Mouse (Mus musculus): ENCODE measurements around the gene Tpm1. TPM values are rescaled to one million over a fixed set of nuclear protein-coding genes. Genes with fewer than 3 reads are reported as not detected.

The Tpm1 gene
- polyA plus RNA-seq, 1 experiment from 2014 or later: 320 TPM

DNA sequence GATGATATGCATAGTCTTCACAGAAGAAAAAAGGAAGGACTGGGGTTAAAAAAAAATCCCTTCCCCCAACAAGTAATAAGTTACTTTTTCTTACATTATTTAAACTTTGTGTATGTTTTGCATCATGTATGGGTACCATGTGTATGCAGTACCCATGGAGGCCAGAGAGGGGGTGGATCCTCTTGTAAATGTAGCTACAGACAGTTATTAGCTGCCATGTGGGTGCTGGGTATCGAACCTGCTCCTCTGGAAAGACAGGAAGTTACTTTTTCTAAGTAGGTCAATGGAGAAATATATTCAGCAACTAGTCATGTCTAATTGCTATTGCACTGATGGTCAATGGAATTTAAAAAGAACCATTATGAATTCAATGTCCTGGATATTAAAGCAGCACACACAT, 70.7 kb downstream of the Tpm1 start:
- Histone ChIP-seq H3K9me3 (ENCODE audit: control insufficient read depth, low read length) (no peaks in the 10 kb centered on the region), H3K27me3 (ENCODE audit: control insufficient read depth, insufficient read depth, low read length) (no peaks in the 10 kb centered on the region), H3K9ac (ENCODE audit: low read length) (no peak overlapping the region), H3K27ac (ENCODE audit: low read depth, low read length) (no peak overlapping the region), H3K36me3 (ENCODE audit: control insufficient read depth, insufficient read depth, low read length) (no peaks in the 10 kb centered on the region), H3K4me3 (ENCODE audit: low read depth, low read length) (no peak overlapping the region), H3K4me2 (ENCODE audit: low read depth, low read length, severe bottlenecking) (no peak overlapping the region), H3K4me1 (replicated peaks; ENCODE audit: control insufficient read depth, insufficient read depth, low read length) (no peaks in the 10 kb centered on the region)
- DNase-seq (ENCODE audit: low spot score) (no peak), ATAC-seq (replicated peaks; ENCODE audit: low FRiP score) (no peak)
- WGBS: 91% methylated on average over 1 of the region's 1 CpGs

DNA sequence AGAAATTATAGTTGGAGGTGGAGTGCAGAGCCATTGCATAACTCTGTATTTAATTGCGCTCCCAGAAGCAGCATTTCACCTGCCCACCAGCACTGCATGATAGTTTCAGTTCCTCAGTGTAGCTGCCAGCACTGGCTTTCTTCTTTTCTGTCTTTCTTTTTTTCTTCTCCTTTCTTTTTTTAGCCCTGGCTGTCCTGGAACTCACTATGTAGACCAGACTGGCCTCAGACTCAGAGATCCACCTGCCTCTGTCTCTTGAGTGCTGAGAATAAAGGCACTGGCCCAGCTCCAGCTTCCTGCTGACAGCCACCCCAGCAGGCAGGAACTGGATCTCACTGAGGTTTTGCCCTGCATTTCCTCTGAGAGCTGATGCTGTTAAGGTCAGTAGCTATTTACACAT, 71.2 kb downstream of the Tpm1 start:
- no peak overlapping the region for H3K4me2 ChIP-seq (ENCODE audit: low read depth, low read length, severe bottlenecking)
- DNase-seq (ENCODE audit: low spot score) (no peak), ATAC-seq (replicated peaks; ENCODE audit: low FRiP score) (no peak)
- H3K27me3 ChIP-seq (ENCODE audit: control insufficient read depth, insufficient read depth, low read length): no peaks in the 10 kb centered on the region
- no peak overlapping the region for H3K9ac ChIP-seq (ENCODE audit: low read length)
- no peaks in the 10 kb centered on the region for H3K4me1 ChIP-seq (replicated peaks; ENCODE audit: control insufficient read depth, insufficient read depth, low read length)
- no peaks in the 10 kb centered on the region for H3K36me3 ChIP-seq (ENCODE audit: control insufficient read depth, insufficient read depth, low read length)
- H3K4me3 ChIP-seq (ENCODE audit: low read depth, low read length): no peak overlapping the region
- H3K27ac ChIP-seq (ENCODE audit: low read depth, low read length): no peak overlapping the region
- 92% methylated on average over 1 of the region's 1 CpGs for WGBS
- H3K9me3 ChIP-seq (ENCODE audit: control insufficient read depth, low read length): no peaks in the 10 kb centered on the region

DNA sequence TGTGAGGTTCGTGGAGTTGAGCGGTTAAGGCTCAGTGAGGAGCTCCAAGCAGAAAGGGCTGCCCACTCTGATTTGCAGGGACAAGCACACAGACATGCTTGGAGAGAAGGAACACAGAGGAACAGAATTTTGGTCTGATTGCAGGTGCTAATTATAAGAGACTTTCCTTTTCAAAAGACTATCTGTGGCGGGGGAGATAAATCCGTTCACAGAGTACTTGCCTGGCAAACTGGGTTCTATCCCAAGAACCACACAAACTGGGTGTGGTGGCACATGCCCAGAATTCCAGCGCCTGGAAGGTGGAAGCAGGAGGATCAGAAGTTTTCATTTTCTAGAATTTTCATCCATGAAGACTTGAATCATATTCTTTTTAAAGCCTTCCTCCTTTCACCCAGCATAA, 72.1 kb downstream of the Tpm1 start:
- no peaks in the 10 kb centered on the region for H3K9me3 ChIP-seq (ENCODE audit: control insufficient read depth, low read length)
- no peaks in the 10 kb centered on the region for H3K36me3 ChIP-seq (ENCODE audit: control insufficient read depth, insufficient read depth, low read length)
- H3K27ac ChIP-seq (ENCODE audit: low read depth, low read length): no peak overlapping the region
- H3K4me1 ChIP-seq (replicated peaks; ENCODE audit: control insufficient read depth, insufficient read depth, low read length): no peaks in the 10 kb centered on the region
- H3K4me2 ChIP-seq (ENCODE audit: low read depth, low read length, severe bottlenecking): no peak overlapping the region
- ATAC-seq (replicated peaks; ENCODE audit: low FRiP score): no peak
- H3K4me3 ChIP-seq (ENCODE audit: low read depth, low read length): no peak overlapping the region
- 79% methylated on average over 5 of the region's 5 CpGs for WGBS
- H3K9ac ChIP-seq (ENCODE audit: low read length): no peak overlapping the region
- H3K27me3 ChIP-seq (ENCODE audit: control insufficient read depth, insufficient read depth, low read length): no peaks in the 10 kb centered on the region
- DNase-seq (ENCODE audit: low spot score): no peak

DNA sequence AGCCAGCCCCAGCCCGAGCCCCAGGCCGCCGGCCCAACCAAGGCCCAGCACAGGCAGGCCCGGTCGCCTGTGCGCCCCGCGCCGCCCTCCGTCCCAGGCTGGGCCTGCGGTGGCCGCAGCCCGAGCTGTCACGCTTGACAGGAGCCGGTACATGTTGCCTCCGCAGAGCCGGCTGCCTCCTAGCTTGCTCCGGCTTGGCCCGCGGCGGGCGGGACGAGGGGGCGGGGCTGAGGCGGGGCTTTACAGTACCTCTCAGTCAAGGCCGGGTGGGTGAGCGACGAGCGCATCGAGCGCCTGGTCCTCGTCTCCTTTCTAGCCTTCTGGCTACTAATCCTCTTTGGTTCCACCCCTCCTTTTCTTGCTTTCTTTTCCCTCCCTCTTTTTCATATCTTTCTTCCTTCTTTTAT, 74.0 kb downstream of the Tpm1 start, which contains the start of gene Lactb:
Lactb (minus strand) TSS at position 246 of the 407 bp plus-strand sequence.
- WGBS: under 1% methylated on average over 32 of the region's 32 CpGs
- Histone ChIP-seq H3K4me3 (ENCODE audit: low read depth, low read length) (peak within 1 kb of the TSS; percentile 59), H3K36me3 (ENCODE audit: control insufficient read depth, insufficient read depth, low read length) (no peaks in the 10 kb centered on the region), H3K4me2 (ENCODE audit: low read depth, low read length, severe bottlenecking) (peak within 1 kb of the TSS; percentile 51), H3K27ac (ENCODE audit: low read depth, low read length) (peak within 1 kb of the TSS; percentile 44), H3K9ac (ENCODE audit: low read length) (peak within 1 kb of the TSS; percentile 41), H3K27me3 (ENCODE audit: control insufficient read depth, insufficient read depth, low read length) (no peaks in the 10 kb centered on the region), H3K9me3 (ENCODE audit: control insufficient read depth, low read length) (no peaks in the 10 kb centered on the region), H3K4me1 (replicated peaks; ENCODE audit: control insufficient read depth, insufficient read depth, low read length) (no peaks in the 10 kb centered on the region)
- peak; percentile 97 for ATAC-seq (replicated peaks; ENCODE audit: low FRiP score)
- DNase-seq (ENCODE audit: low spot score): peak; percentile 98

DNA sequence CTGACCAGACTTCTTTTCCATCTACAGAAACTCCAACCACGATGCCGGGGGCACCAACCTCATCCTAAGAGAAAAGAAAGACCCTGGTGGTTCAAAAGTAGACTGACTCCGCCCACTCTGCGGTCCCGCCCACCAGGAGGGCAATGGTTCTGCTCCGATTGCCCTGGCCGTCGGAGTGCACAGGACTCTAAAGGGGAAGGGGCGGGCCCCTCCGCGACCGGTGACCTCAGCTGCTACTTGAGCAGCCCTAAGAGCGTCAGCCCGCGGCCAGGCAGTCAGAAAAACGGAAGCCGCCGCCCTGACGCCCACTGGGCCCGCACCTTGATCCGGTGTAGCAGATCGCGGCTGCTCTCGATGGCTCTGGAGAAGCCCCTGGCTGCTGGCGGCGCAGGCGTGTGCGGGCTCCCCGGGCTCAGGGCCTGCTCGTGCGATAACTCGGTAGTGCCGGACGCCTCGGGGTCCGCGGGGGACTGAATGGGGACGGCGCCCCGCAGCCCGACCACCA, 74.4 kb downstream of the Tpm1 start:
- Histone ChIP-seq H3K9me3 (ENCODE audit: control insufficient read depth, low read length) (no peaks in the 10 kb centered on the region), H3K9ac (ENCODE audit: low read length) (peak overlapping the region; percentile 41), H3K4me2 (ENCODE audit: low read depth, low read length, severe bottlenecking) (peak overlapping the region; percentile 51), H3K27ac (ENCODE audit: low read depth, low read length) (peak overlapping the region; percentile 44), H3K4me1 (replicated peaks; ENCODE audit: control insufficient read depth, insufficient read depth, low read length) (no peaks in the 10 kb centered on the region), H3K4me3 (ENCODE audit: low read depth, low read length) (peak overlapping the region; percentile 59), H3K36me3 (ENCODE audit: control insufficient read depth, insufficient read depth, low read length) (no peaks in the 10 kb centered on the region), H3K27me3 (ENCODE audit: control insufficient read depth, insufficient read depth, low read length) (no peaks in the 10 kb centered on the region)
- ATAC-seq (replicated peaks; ENCODE audit: low FRiP score): peak; percentile 89
- DNase-seq (ENCODE audit: low spot score): peak; percentile 89
- under 1% methylated on average over 41 of the region's 41 CpGs for WGBS

Other genes with a start within 250 kb of the Tpm1 start
- gene Aph1c, start 214.7 kb downstream of the Tpm1 start, polyA plus RNA-seq (2014; fragmentation: Nextera tagmentation; extraction: Ambion mirVana): 2.2 and 3.2 TPM in 2 replicates
- gene Rab8b, start 129.7 kb downstream of the Tpm1 start, polyA plus RNA-seq (2014; fragmentation: Nextera tagmentation; extraction: Ambion mirVana): 44.1 and 51.7 TPM in 2 replicates
- 624 and 676 TPM in 2 replicates for gene Rps27l, start 103.3 kb downstream of the Tpm1 start, polyA plus RNA-seq (2014; fragmentation: Nextera tagmentation; extraction: Ambion mirVana)
- gene Lactb, start 73.9 kb downstream of the Tpm1 start, polyA plus RNA-seq (2014; fragmentation: Nextera tagmentation; extraction: Ambion mirVana): 9.1 and 11.1 TPM in 2 replicates